Mouse (Mus musculus): ENCODE measurements around the gene Ddit4.

DNA sequence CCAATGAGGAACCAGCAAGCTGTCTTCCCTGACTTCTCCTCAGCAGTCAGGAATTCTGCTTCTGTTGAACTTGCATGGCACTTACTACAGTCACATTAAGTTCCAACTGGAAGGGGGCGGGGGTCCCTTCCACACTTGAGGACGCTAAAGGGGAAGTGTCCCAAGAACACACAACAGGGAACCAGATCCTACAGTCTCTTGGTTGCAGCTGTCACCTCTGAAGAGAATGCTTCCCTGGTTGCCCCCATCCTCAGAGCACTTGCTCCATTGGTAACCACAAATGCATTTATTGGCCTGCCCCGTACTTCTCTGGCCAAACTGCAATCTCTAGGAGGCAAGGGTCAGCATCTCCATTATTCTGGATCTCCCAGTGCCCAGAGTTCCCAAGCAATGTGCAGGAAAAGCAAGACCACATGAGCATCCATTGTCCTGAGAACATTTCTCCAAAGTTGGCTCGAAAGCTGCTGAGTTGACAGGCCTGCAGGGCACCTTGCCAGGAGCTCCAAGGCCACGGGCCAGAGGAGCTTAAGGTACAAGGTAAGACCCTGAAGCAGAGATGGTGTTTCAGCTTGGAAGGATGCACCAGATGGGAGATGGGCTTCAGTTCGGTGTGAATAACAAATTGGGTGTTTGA lies 15.8 kb upstream of the Ddit4 start:
- TF ChIP-seq ZC3H11A (IDR thresholded peaks at IDR 0.05; ENCODE audit: borderline replicate concordance, low read depth, low read length) (no peak), CHD2 (IDR thresholded peaks at IDR 0.05; ENCODE audit: low read depth, low read length) (no peak), MAFK (IDR thresholded peaks at IDR 0.05; ENCODE audit: insufficient read depth, low read depth, low read length) (no peak), HCFC1 (IDR thresholded peaks at IDR 0.05; ENCODE audit: borderline replicate concordance, insufficient read depth, low read length) (no peak)
